Mouse (Mus musculus) cerebellum, adult 2 months (tissue): ENCODE measurements around the gene Fam81a. TPM values are rescaled to one million over a fixed set of nuclear protein-coding genes. Genes with fewer than 3 reads are reported as not detected.

Experiments
- DNase-seq, 2 experiments: peaks; one replicate each; pipeline ENCODE4 v3.0.0; 2021
- H3K27ac ChIP-seq: fragments of 200-500 bp; 2 replicates; pipeline ENCODE4 v1.5.1; 2012; ENCODE audit warnings: low read length, control low read depth, inconsistent platforms; ENCODE audit not compliant: insufficient read depth
- H3K27me3 ChIP-seq: fragments of 200-500 bp; 2 replicates; pipeline ENCODE4 v1.6.1; 2012; ENCODE audit warnings: inconsistent platforms, mild to moderate bottlenecking, low read length, moderate library complexity; ENCODE audit not compliant: control insufficient read depth, insufficient read depth
- H3K4me1 ChIP-seq: fragments of 200-500 bp; 2 replicates; pipeline ENCODE4 v1.6.1; 2011; ENCODE audit warnings: low read length; ENCODE audit not compliant: control insufficient read depth, insufficient read depth
- H3K4me3 ChIP-seq: fragments of 200-500 bp; replicated peaks from 2 replicates; pipeline ENCODE3; 2011; ENCODE audit warnings: mild to moderate bottlenecking, low read depth, low read length, control low read depth; ENCODE audit not compliant: insufficient read depth
- CTCF ChIP-seq: fragments of 200-500 bp; IDR thresholded peaks from 2 replicates; pipeline ENCODE4 v1.5.1; 2011; ENCODE audit warnings: low read depth, mild to moderate bottlenecking, control low read depth, low read length, moderate library complexity, borderline replicate concordance; ENCODE audit not compliant: insufficient read depth
- POLR2A ChIP-seq: fragments of 200-500 bp; IDR thresholded peaks from 2 replicates; pipeline ENCODE4 v1.6.1; 2011; ENCODE audit warnings: low read length, control low read depth, borderline replicate concordance; ENCODE audit not compliant: insufficient read depth
- WGBS: fragments of 180-500 bp; shearing (Covaris S2); methylation state at CpG from one replicate; pipeline ENCODE4 v1.1.7; 2018; 5-methylcytosine and 5-hydroxymethylcytosine counted together
- polyA plus RNA-seq: library from polyadenylated mRNA; depleted of rRNA; stranded (reverse); fragments of >200 nt; gene quantifications from 2 replicates; pipeline ENCODE4 v1.2.3, GENCODE M21; 2012

Fam81a gene
- polyA plus RNA-seq, 1 experiment, result 12.8 TPM

DNA sequence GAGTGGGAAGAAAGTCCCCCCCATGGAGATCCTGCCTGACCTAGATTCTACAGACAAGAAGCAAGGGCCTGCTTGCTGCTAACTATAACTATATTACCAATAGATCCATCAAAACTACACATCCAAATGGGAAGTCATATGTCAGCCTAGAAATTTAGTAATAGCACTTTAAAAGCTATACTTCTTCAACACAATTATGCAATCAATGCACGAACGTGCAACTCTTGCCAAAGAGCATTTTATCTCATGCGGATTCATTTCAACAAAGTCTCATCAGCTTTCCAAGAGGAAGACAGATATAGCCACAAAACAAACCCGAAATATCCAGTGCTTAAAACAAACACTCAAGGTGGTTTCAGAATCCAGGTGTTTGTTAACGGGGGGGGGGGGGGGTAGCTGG lies 36.8 kb downstream of the Fam81a start:
- no peak for TF ChIP-seq CTCF
- TF ChIP-seq POLR2A, result no peak
- WGBS, result 68% methylated on average over 5 of the region's 5 CpGs
- no peaks in the 10 kb centered on the region for H3K27me3 ChIP-seq
- no peaks in the 10 kb centered on the region for H3K4me1 ChIP-seq
- no peak for DNase-seq
- H3K27ac ChIP-seq, result no peak overlapping the region
- no peak overlapping the region for H3K4me3 ChIP-seq

DNA sequence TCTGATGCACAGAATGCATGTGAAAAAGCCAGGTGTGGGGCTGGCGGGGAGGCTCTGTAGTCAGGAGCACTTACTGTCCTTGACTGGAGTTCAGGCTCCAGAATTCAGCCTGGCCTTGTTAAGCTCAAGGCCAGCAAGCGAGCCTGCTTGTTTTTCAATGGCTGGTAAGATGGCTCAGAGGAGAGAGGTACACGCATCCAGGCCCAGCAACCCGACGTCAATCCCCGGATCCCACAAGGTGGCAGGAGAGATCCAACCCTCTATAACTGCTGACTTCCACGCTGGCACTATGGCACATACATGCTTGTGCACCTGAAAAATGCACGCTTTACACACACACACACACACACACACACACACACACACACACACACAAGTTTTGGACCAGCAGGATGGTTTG lies 39.3 kb downstream of the Fam81a start:
- H3K4me1 ChIP-seq, result no peaks in the 10 kb centered on the region
- no peak for TF ChIP-seq POLR2A
- TF ChIP-seq CTCF, result no peak
- no peak overlapping the region for H3K4me3 ChIP-seq
- H3K27ac ChIP-seq, result no peak overlapping the region
- H3K27me3 ChIP-seq, result no peaks in the 10 kb centered on the region
- no peak for DNase-seq
- 58% methylated on average over 8 of the region's 8 CpGs for WGBS

DNA sequence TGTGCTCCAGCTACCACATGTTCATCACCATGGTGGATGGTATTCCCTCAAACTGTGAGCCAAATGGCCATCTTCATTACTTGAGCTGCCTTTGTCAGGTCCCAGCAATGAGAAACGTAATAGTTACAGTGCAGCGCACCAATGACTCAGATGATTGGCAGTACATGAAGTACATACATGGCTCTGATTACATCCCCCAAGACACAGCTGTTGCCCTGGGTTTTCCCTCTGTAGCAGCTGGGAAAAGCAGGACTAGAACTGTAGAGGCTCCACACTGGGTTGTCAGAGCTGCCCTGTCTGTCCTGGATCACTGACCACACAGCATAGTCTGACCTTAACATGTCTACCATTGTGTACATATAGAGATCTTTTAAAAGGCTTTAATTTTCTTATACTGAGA lies 44.8 kb downstream of the Fam81a start:
- TF ChIP-seq CTCF (no peak), POLR2A (no peak)
- 87% methylated on average over 2 of the region's 2 CpGs for WGBS
- H3K27me3 ChIP-seq, result no peaks in the 10 kb centered on the region
- no peak overlapping the region for H3K4me3 ChIP-seq
- no peak for DNase-seq
- no peaks in the 10 kb centered on the region for H3K4me1 ChIP-seq
- no peak overlapping the region for H3K27ac ChIP-seq

DNA sequence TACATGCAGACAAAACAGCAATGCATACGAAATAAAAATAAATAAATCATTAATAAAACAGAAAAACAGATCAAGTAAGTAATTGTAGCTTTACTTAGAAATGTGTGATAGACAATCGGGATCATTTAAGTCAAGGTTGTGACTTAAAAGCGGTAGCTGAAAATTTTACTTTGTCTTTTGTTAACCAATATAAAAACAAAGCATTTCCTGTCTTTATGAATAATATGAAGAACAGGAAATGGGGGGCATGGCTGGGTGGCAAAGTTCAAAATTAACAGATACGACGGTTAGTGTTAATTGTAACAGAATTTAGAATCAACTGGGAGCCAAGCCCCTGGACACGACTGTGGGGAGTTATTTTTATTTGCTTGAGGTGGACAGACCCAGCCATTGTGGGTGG lies 47.3 kb downstream of the Fam81a start:
- Histone ChIP-seq H3K27ac (no peak overlapping the region), H3K4me3 (no peak overlapping the region), H3K4me1 (peaks cover 3% of the 10 kb centered on the region), H3K27me3 (no peaks in the 10 kb centered on the region)
- 73% methylated on average over 6 of the region's 6 CpGs for WGBS
- TF ChIP-seq CTCF (no peak), POLR2A (no peak)
- DNase-seq, result no peak

DNA sequence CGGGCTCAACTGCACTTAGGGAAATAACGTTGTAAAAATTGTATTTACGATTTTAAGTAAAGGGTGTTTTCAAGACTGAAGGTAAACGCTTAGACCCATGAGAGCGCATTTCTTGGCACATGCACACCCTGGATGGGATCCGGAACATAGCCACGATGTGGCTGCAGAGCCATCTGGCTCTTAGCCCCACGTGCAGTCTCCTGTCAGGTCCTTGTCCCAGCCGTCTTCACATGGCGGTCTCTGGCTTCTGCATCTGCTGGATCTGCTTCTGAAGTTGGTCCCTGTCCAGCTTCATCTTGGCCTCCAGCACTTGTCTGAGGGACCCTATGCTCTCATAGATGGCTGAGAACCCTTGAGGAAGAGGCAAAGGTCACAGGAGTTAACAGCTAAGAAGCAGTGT lies 51.8 kb downstream of the Fam81a start:
- no peak for TF ChIP-seq POLR2A
- TF ChIP-seq CTCF, result no peak
- 11% methylated on average over 10 of the region's 10 CpGs for WGBS
- peak; percentile 12 to 23 for DNase-seq

DNA sequence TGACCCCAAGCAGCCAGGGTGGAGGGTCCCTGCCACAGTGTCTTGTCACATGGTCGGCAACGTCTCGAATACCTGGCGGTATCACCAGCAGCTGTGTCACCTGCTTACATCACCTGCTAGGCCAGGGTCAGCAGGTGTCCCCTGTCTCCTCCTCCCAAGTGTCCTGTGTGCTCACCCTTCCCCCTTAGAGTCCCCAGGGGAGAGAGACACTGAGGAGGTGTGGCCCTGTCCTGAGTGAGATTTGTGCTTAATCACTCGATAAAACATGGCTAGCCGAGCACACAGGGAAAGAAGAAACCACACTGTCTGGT lies 53.6 kb downstream of the Fam81a start:
- no peak for DNase-seq
- Histone ChIP-seq H3K4me1 (peaks cover 3% of the 10 kb centered on the region), H3K4me3 (no peak overlapping the region), H3K27ac (no peak overlapping the region), H3K27me3 (no peaks in the 10 kb centered on the region)
- TF ChIP-seq POLR2A (no peak), CTCF (no peak)
- WGBS, result 34% methylated on average over 6 of the region's 6 CpGs

More for the DNA sequence above, 51.8 kb downstream of the Fam81a start:
- Histone ChIP-seq H3K27me3 (no peaks in the 10 kb centered on the region), H3K4me1 (peaks cover 3% of the 10 kb centered on the region), H3K27ac (no peak overlapping the region), H3K4me3 (no peak overlapping the region)

DNA sequence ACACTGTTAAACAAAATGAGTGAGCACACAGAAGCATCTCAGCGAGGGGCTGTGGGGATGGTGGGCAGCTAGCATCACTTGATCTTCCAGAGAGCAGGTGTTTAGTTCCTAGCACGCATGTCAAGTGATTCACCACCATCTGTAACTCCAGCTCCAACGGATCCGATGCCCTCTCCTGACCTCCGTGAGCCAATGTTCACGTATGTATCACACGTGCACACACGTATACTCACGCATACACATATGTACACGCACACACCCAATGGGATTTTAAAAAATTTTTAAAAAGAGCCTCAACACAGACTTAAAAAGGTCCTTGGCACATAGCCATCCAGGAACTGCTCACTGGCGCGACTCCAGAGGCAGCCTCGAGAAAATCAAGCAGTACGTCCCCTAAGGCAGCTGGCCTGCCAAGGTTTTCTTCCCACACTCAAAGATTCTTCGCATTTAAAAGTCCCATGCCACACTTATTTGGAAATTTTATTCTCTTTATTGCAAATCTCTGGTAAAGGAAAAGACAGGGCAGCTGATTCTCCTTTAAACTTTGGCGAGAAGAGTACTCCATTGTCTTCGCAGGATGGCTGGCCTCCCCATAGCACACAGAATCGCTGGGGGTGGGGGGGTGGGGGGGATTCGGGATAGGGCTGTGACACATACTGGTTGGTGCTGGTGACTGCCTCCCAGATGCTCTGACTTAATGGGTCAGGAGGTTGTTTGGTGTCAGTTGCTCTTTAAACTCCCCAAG lies 54.1 kb downstream of the Fam81a start:
- 23% methylated on average over 19 of the region's 19 CpGs for WGBS
- Histone ChIP-seq H3K4me1 (peaks cover 3% of the 10 kb centered on the region), H3K4me3 (no peak overlapping the region), H3K27me3 (no peaks in the 10 kb centered on the region), H3K27ac (no peak overlapping the region)
- no peak for TF ChIP-seq POLR2A
- no peak for TF ChIP-seq CTCF
- no peak for DNase-seq

DNA sequence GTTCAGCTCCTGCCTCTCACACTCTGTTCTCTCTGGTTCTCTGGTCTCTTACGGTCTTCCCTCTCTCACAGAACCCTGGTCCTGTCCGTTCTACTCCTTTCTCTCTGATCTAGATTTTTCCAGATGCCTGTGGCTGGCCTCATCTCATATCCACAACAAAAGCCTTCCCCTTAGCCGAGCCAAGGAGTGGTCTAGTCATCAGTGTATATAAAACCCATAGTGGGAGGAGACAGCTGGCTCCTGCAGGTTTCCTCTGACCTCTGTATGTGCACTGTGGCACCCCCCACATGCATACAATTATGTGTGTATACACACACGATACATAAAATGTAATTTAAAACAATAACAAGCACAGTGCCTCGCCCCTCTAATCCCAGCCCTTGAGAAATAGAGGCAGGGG lies 55.0 kb downstream of the Fam81a start:
- WGBS, result 87% methylated on average over 5 of the region's 5 CpGs
- DNase-seq, result no peak

DNA sequence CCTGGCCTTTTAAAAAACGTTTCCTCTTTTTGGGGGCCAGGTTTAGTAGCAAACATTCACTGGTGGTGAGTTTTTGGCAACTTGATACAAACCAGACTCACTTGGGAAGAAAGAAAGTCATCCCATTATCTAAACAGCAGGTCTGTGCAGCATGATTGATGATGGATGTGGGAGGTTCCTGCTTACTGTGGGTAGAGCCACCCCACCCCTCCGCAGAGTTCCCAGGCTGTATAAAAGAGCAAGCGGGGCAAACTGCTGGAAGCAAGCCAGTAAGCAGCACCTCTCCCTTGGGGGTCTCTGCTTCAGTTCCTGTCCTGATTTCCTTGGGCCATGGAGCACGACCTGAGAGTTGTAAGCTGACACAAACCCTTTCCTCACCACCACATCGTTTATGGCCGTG lies 56.3 kb downstream of the Fam81a start:
- TF ChIP-seq CTCF (no peak), POLR2A (no peak)
- 36% methylated on average over 6 of the region's 6 CpGs for WGBS
- H3K27ac ChIP-seq, result no peak overlapping the region
- peaks cover 3% of the 10 kb centered on the region for H3K4me1 ChIP-seq
- no peak for DNase-seq
- H3K27me3 ChIP-seq, result no peaks in the 10 kb centered on the region
- H3K4me3 ChIP-seq, result no peak overlapping the region

More for the DNA sequence above, 55.0 kb downstream of the Fam81a start:
- H3K27ac ChIP-seq, result no peak overlapping the region
- no peak overlapping the region for H3K4me3 ChIP-seq
- H3K27me3 ChIP-seq, result no peaks in the 10 kb centered on the region
- peaks cover 3% of the 10 kb centered on the region for H3K4me1 ChIP-seq
- TF ChIP-seq POLR2A, result no peak
- no peak for TF ChIP-seq CTCF
